Mouse (Mus musculus) brown adipose tissue, adult 24 weeks (tissue): ENCODE data around the gene Krtap1-4. TPM values are rescaled to one million over a fixed set of nuclear protein-coding genes. Genes with fewer than 3 reads are reported as not detected.

Experiments used
- H3K27ac ChIP-seq: fragments of 200-500 bp; replicated peaks from 2 replicates; pipeline ENCODE4 v1.5.1; 2012; ENCODE audit warnings: low read depth, mild to moderate bottlenecking, low read length
- H3K4me1 ChIP-seq: fragments of 200-500 bp; 2 replicates; pipeline ENCODE4 v1.6.1; 2012; ENCODE audit warnings: low read length, mixed read lengths; ENCODE audit not compliant: control insufficient read depth, insufficient read depth, insufficient read length
- H3K4me3 ChIP-seq: fragments of 200-500 bp; 2 replicates; pipeline ENCODE4 v1.5.1; 2012; ENCODE audit warnings: low read depth, mild to moderate bottlenecking, low read length, moderate library complexity; ENCODE audit not compliant: insufficient read depth
- polyA plus RNA-seq: library from polyadenylated mRNA; stranded (reverse); fragments of >200 nt; gene quantifications from 2 replicates; pipeline ENCODE4 v1.2.4, GENCODE M21; 2012; ENCODE audit not compliant: missing spikeins, insufficient read depth, insufficient read length

The Krtap1-4 gene
- polyA plus RNA-seq, 1 experiment: not detected

DNA sequence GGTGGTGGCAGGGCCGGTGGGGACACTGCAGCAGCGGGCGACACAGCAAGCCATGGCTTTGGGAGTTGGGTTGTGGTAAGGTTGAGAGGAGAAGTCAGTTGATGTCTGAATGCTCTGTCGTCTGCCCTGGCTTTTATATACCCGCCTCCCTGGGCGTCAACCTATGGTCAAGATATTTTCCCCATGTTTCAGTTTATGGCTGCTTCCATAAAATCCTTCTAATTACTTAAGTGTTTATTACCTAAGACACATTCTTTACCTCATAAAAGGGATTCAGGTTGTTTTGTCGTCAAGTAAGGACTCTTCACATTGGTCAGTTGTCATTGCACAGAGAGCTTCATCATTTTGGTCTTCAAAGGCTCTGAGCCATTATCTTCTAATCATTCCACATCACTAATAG is 16.9 kb downstream of the Krtap1-4 start, which contains the start of gene Krtap3-1:
Gene Krtap3-1, minus strand, starts transcription at position 101 of the 400 bp plus-strand sequence.
- Histone ChIP-seq H3K4me3 (no peak within 1 kb of the TSS), H3K27ac (no peak within 1 kb of the TSS), H3K4me1 (no peaks in the 10 kb centered on the region)

DNA sequence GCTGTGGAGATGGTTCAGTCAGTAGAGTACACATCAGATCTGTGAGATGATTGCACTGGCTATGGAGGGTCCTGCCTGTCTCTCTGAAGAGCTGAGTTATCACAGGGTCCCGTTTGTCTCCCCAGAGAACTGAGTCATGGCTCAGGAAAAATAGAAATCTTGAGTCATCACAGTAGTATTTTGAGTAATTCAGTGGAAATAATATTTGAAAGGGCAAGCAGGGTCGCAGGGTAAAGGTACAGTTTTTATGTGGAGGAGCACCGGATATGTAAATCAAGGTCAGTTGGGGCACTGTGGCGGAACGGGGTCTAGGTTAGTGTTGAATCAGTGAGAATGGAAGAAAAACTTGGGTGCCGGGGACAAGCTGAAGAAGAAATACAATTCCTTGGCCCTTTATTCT is 20.9 kb downstream of the Krtap1-4 start:
- Histone ChIP-seq H3K4me3 (no peak overlapping the region), H3K27ac (no peak overlapping the region)

DNA sequence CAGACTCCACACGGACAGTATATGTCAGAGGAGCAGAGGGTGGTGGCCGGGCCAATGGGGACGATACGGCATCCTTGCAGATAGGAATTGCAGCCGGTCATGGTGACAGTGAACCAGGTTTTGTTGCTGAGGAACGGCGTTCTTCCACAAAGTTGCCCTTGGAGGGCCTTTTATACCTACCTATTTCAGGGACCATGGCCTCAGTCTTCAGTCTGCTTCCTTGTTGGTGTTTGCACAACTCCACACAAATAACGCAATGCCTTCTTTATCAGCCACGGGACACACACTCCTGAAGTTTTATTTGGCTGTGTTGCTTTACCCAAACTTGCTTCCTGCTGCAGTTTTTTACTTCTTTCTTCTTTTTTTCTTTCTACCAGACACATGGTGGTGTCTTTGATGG is 24.1 kb downstream of the Krtap1-4 start, which contains the start of gene Gm11939:
Gene Gm11939, minus strand, starts transcription at position 101 of the 400 bp plus-strand sequence.
- Histone ChIP-seq H3K4me3 (no peak within 1 kb of the TSS), H3K4me1 (no peaks in the 10 kb centered on the region), H3K27ac (no peak within 1 kb of the TSS)

More for the DNA sequence above, 20.9 kb downstream of the Krtap1-4 start:
- H3K4me1 ChIP-seq: no peaks in the 10 kb centered on the region

DNA sequence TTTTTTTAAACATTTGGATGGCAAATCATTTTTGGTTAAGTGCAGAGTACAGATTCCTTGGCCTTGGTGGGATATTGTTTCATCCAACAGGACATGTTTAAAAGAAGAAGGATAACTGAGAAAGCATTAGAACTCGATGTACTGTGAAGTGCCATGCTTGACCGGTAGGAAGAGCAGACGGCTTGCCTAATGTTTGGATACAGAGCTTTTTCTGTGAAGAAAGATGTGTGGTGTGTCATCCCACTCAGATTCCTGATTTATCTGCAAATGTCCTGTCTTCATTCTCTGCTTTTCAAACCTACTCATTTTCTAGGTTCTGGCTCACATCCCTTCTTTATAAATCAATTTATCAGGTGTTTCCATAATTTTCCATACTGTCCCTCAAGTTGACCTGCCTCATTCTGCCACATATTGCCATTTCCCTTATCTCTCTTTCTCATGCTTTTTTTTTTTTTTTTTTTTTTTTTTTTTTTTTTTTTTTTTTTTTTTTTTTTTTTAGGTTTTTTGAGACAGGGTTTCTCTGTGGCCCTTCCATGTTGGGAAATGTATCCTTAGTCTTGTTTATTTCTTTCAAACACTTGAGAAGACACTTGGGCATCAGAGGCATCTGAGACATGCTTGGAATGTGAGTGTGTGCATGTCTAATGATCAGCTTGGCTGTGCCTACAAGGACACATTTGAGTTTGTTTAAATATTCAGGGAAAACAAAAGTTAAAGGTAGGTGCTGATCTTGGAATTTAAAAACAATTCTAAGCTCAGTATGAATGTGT is 25.3 kb downstream of the Krtap1-4 start:
- no peak overlapping the region for H3K4me3 ChIP-seq
- H3K4me1 ChIP-seq: no peaks in the 10 kb centered on the region
- no peak overlapping the region for H3K27ac ChIP-seq

DNA sequence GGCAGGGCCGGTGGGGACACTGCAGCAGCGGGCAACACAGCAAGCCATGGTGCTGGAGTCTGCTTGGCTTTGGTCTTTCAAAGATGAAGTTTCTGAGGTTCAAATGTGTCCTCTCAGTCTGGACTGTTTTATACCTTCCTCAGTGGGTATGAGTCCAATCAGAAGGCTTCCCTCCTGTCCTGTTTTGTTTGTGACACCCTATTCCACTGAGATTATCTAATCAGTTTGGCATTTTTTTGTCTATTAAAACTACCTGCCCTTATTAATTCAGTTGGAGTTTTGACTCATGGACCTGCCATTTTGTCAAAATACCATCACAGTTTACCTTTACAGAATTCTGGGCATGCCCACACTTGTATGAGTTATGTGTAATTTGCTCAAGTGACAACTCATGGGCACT is 26.7 kb downstream of the Krtap1-4 start, which contains the start of gene Krtap3-2:
Gene Krtap3-2, minus strand, starts transcription at position 101 of the 400 bp plus-strand sequence.
- no peaks in the 10 kb centered on the region for H3K4me1 ChIP-seq
- H3K27ac ChIP-seq: no peak within 1 kb of the TSS
- H3K4me3 ChIP-seq: no peak within 1 kb of the TSS

DNA sequence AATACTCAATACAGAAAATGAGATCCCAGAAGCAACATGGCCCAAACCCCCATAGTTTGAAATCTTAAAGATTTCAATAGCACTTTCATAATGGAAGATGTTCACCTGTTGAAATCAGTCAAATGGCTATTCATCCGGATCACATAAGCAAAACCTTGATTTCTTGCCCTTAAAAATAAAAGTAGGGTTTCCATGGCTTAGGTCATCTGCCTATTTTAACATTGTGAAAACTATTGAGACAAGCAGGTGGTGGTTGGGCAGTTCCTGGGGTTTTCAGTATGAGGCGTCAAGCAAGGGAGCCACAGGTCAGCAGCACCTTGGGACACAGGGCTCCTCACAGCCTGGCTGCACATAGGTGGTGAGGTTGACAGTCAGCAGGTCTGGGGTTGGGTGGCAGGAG is 27.3 kb downstream of the Krtap1-4 start:
- no peaks in the 10 kb centered on the region for H3K4me1 ChIP-seq
- no peak overlapping the region for H3K4me3 ChIP-seq
- H3K27ac ChIP-seq: no peak overlapping the region

DNA sequence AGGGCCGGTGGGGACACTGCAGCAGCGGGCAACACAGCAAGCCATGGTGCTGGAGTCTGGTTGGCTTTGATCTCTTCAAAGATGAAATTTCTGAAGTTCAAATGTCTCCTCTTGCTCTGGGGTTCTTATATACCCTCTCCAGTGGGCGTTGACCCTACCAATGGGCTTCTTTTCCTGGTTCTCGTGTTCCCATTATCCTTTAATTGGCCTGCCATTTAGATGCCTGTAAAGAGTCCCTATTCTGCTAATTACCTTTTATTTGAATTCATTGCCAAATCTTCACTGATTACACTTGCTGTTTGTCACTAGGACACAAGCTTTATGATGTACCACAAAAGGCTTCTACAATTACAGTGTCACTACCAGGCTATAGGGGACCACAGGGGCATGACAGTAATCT is 32.7 kb downstream of the Krtap1-4 start, which contains the start of gene Krtap3-3:
Gene Krtap3-3, minus strand, starts transcription at position 101 of the 400 bp plus-strand sequence.
- Histone ChIP-seq H3K4me1 (no peaks in the 10 kb centered on the region), H3K27ac (no peak within 1 kb of the TSS), H3K4me3 (no peak within 1 kb of the TSS)

DNA sequence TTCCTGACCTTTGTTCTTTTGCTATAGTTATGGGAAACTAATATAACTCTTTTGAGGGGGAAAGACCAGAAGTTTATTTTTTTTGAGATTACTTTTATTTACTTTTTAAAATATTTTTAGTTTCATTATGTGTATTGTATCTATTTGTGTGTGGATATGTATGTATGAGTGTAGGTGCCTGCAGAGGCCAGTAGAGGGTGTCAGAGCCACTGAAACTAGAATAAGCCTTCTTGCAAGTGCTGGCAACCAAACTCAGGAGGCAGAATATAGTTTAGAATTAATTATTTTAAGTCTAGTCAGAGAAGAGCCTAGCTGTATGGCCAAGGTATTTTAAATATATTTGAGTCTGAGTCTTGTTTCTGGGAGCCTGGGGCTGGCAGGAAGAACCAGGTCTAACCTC is 35.6 kb downstream of the Krtap1-4 start:
- no peaks in the 10 kb centered on the region for H3K4me1 ChIP-seq
- H3K4me3 ChIP-seq: no peak overlapping the region
- no peak overlapping the region for H3K27ac ChIP-seq

DNA sequence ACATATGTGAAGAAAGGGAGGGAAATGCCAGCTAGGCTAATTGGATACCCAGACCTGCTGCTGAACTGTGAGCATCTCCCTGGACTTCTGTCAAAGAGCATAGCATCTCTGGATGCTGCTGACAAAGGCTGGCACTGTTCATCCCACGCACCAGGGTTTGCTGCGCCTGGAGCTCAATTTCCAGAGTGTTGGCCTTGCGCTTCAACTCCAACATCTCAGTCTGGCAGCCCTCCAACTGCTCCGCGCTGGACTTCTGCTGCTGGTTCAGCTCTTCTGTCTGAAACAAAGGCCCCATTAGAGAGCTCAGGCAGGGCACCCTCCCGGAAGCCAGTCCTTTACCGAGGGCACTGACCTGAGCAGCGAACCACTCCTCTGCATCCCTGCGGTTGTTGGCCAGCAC is 43.7 kb downstream of the Krtap1-4 start:
- Histone ChIP-seq H3K4me1 (no peaks in the 10 kb centered on the region), H3K4me3 (no peak overlapping the region), H3K27ac (no peak overlapping the region)

Other genes starting within 250 kb of the Krtap1-4 start
- gene Krt26, start 245.7 kb downstream of the Krtap1-4 start, polyA plus RNA-seq: not detected in 2 replicates
- gene Krt27, start 232.6 kb downstream of the Krtap1-4 start, polyA plus RNA-seq: not detected in 2 replicates
- not detected in 2 replicates for gene Krt28, start 208.8 kb downstream of the Krtap1-4 start, polyA plus RNA-seq
- gene Krt10, start 194.3 kb downstream of the Krtap1-4 start, polyA plus RNA-seq: 19.3 and 23.2 TPM in 2 replicates
- not detected in 2 replicates for gene Krt12, start 161.4 kb downstream of the Krtap1-4 start, polyA plus RNA-seq
- gene Krt20, start 145.5 kb downstream of the Krtap1-4 start, polyA plus RNA-seq: not detected in 2 replicates
- not detected in 2 replicates for gene Krt23, start 90.5 kb downstream of the Krtap1-4 start, polyA plus RNA-seq
- gene Krt39, start 62.3 kb downstream of the Krtap1-4 start, polyA plus RNA-seq: not detected in 2 replicates
- gene Krt40, start 40.5 kb downstream of the Krtap1-4 start, polyA plus RNA-seq: not detected in 2 replicates
- not detected in 2 replicates for gene Krtap3-3, start 32.8 kb downstream of the Krtap1-4 start, polyA plus RNA-seq
- gene Krtap3-2, start 26.8 kb downstream of the Krtap1-4 start, polyA plus RNA-seq: not detected in 2 replicates
- gene Gm11939, start 24.2 kb downstream of the Krtap1-4 start, polyA plus RNA-seq: not detected in 2 replicates
- gene Krtap3-1, start 17.0 kb downstream of the Krtap1-4 start, polyA plus RNA-seq: not detected in 2 replicates
- not detected in 2 replicates for gene Krtap1-5, start 2.6 kb downstream of the Krtap1-4 start, polyA plus RNA-seq
- gene Krtap1-3, start 7.7 kb upstream of the Krtap1-4 start, polyA plus RNA-seq: not detected in 2 replicates
- not detected in 2 replicates for gene Krtap9-3, start 14.5 kb upstream of the Krtap1-4 start, polyA plus RNA-seq
- gene Gm11938, start 19.7 kb upstream of the Krtap1-4 start, polyA plus RNA-seq: not detected in 2 replicates
- not detected in 2 replicates for gene Gm11937, start 26.5 kb upstream of the Krtap1-4 start, polyA plus RNA-seq
- not detected in 2 replicates for gene Krtap2-4, start 31.2 kb upstream of the Krtap1-4 start, polyA plus RNA-seq
- not detected in 2 replicates for gene Gm11562, start 36.8 kb upstream of the Krtap1-4 start, polyA plus RNA-seq
- gene Krtap4-1, start 44.6 kb upstream of the Krtap1-4 start, polyA plus RNA-seq: not detected in 2 replicates
- gene Krtap4-2, start 51.4 kb upstream of the Krtap1-4 start, polyA plus RNA-seq: not detected in 2 replicates
- not detected in 2 replicates for gene Krtap4-7, start 60.4 kb upstream of the Krtap1-4 start, polyA plus RNA-seq
- not detected in 2 replicates for gene Gm11555, start 66.6 kb upstream of the Krtap1-4 start, polyA plus RNA-seq
- not detected in 2 replicates for gene Gm11563, start 75.3 kb upstream of the Krtap1-4 start, polyA plus RNA-seq
- not detected in 2 replicates for gene Krtap4-6, start 82.3 kb upstream of the Krtap1-4 start, polyA plus RNA-seq
- gene Gm14190, start 107.1 kb upstream of the Krtap1-4 start, polyA plus RNA-seq: not detected in 2 replicates
- gene Gm14180, start 150.6 kb upstream of the Krtap1-4 start, polyA plus RNA-seq: not detected in 2 replicates
- not detected in 2 replicates for gene Gm11595, start 189.3 kb upstream of the Krtap1-4 start, polyA plus RNA-seq
- gene Krtap4-8, start 197.1 kb upstream of the Krtap1-4 start, polyA plus RNA-seq: not detected in 2 replicates
- not detected in 2 replicates for gene Krtap4-9, start 201.5 kb upstream of the Krtap1-4 start, polyA plus RNA-seq
- not detected in 2 replicates for gene Gm11596, start 209.8 kb upstream of the Krtap1-4 start, polyA plus RNA-seq
- gene Gm11569, start 215.3 kb upstream of the Krtap1-4 start, polyA plus RNA-seq: not detected in 2 replicates
- gene Gm11554, start 220.8 kb upstream of the Krtap1-4 start, polyA plus RNA-seq: not detected in 2 replicates
- gene Krtap4-13, start 226.2 kb upstream of the Krtap1-4 start, polyA plus RNA-seq: not detected in 2 replicates
- gene Gm11564, start 232.0 kb upstream of the Krtap1-4 start, polyA plus RNA-seq: not detected in 2 replicates